In genomic region chr13:70199087-70199486, GRCm38 (mm10) we compare ENCODE assay signal across 15 mouse cellular contexts.
DNase-seq lines count a peak whose midpoint lies in the region; ATAC-seq and TF ChIP-seq lines count a peak whose summit lies in the region.
"Had no signal": no experiment of that assay in that cellular context is flagged by ENCODE, and none has a peak within 500 bp of the region (broad histone marks: within the 10 kb centered on the region; RNA-seq: fewer than 3 reads in every experiment).

No protein-coding gene starts in this region.

- DNase-seq in hindbrain, embryonic 11.5 days (ENCODE audit: low spot score): no peak
- no peak for DNase-seq in midbrain, embryonic 11.5 days (ENCODE audit: low spot score, missing footprints)
- peak; percentile 52 for DNase-seq in midbrain, postnatal 0 days (ENCODE audit: low spot score)
- DNase-seq in gastrocnemius, adult 18-20 months (ENCODE audit: low spot score): no peak
- no peak for DNase-seq in embryo, embryonic 10 days (ENCODE audit: low spot score)
- DNase-seq: liver, embryonic 13.5 days; retina, postnatal 1 day; spleen, adult 18-20 months; thymus, adult 18-20 months had no signal

- H3K4me2 ChIP-seq in hindbrain, embryonic 15.5 days: no peak overlapping the region
- no peak overlapping the region for H3K4me2 ChIP-seq in hindbrain, embryonic 11.5 days (replicated peaks; ENCODE audit: low read depth, low read length)
- no peak overlapping the region for H3K4me2 ChIP-seq in midbrain, embryonic 15.5 days
- H3K4me2 ChIP-seq in midbrain, embryonic 11.5 days: no peak overlapping the region
- no peak overlapping the region for H3K4me2 ChIP-seq in forebrain, embryonic 16.5 days (ENCODE audit: low read length)
- H3K4me2 ChIP-seq in midbrain, postnatal 0 days (ENCODE audit: low read depth, low read length, poor library complexity, severe bottlenecking): no peak overlapping the region
- H3K4me2 ChIP-seq: heart, embryonic 12.5 days; intestine, embryonic 15.5 days; liver, embryonic 13.5 days had no signal

- no peaks in the 10 kb centered on the region for H3K27me3 ChIP-seq in hindbrain, embryonic 15.5 days
- H3K27me3 ChIP-seq in hindbrain, embryonic 11.5 days (ENCODE audit: control insufficient read depth, insufficient read depth, low read length): no peaks in the 10 kb centered on the region
- H3K27me3 ChIP-seq in midbrain, embryonic 15.5 days (replicated peaks): no peaks in the 10 kb centered on the region
- H3K27me3 ChIP-seq in midbrain, embryonic 11.5 days (ENCODE audit: control insufficient read depth, insufficient read depth, low read length): no peaks in the 10 kb centered on the region
- H3K27me3 ChIP-seq in forebrain, embryonic 16.5 days (replicated peaks; ENCODE audit: control insufficient read depth, insufficient read depth, low read length): no peaks in the 10 kb centered on the region
- no peaks in the 10 kb centered on the region for H3K27me3 ChIP-seq in midbrain, postnatal 0 days (ENCODE audit: insufficient read depth, low read length)
- H3K27me3 ChIP-seq: heart, embryonic 12.5 days; intestine, embryonic 15.5 days; liver, embryonic 13.5 days had no signal

- H3K9me3 ChIP-seq in hindbrain, embryonic 15.5 days: no peaks in the 10 kb centered on the region
- no peaks in the 10 kb centered on the region for H3K9me3 ChIP-seq in hindbrain, embryonic 11.5 days (ENCODE audit: control insufficient read depth, low read length)
- H3K9me3 ChIP-seq in midbrain, embryonic 15.5 days: no peaks in the 10 kb centered on the region
- H3K9me3 ChIP-seq in midbrain, embryonic 11.5 days (ENCODE audit: control insufficient read depth, low read length): no peaks in the 10 kb centered on the region
- no peaks in the 10 kb centered on the region for H3K9me3 ChIP-seq in forebrain, embryonic 16.5 days (ENCODE audit: control insufficient read depth, low read length)
- no peaks in the 10 kb centered on the region for H3K9me3 ChIP-seq in midbrain, postnatal 0 days (ENCODE audit: low read length)
- H3K9me3 ChIP-seq: heart, embryonic 12.5 days; intestine, embryonic 15.5 days; liver, embryonic 13.5 days had no signal

- no peak overlapping the region for H3K4me3 ChIP-seq in hindbrain, embryonic 15.5 days
- no peak overlapping the region for H3K4me3 ChIP-seq in hindbrain, embryonic 11.5 days (ENCODE audit: low read depth, low read length)
- no peak overlapping the region for H3K4me3 ChIP-seq in midbrain, embryonic 15.5 days
- H3K4me3 ChIP-seq in midbrain, embryonic 11.5 days (ENCODE audit: low read depth, low read length): no peak overlapping the region
- no peak overlapping the region for H3K4me3 ChIP-seq in forebrain, embryonic 16.5 days (replicated peaks; ENCODE audit: low read length)
- no peak overlapping the region for H3K4me3 ChIP-seq in midbrain, postnatal 0 days (ENCODE audit: low read depth, low read length)
- H3K4me3 ChIP-seq: erythroblast, embryonic 14.5 days; heart, embryonic 12.5 days; intestine, embryonic 15.5 days; liver, embryonic 13.5 days had no signal

- H3K4me1 ChIP-seq in hindbrain, embryonic 15.5 days (replicated peaks): 0 out of 2 replicates have a peak, but pooled peaks cover 9% of the 10 kb centered on the region
- no peaks in the 10 kb centered on the region for H3K4me1 ChIP-seq in hindbrain, embryonic 11.5 days (replicated peaks; ENCODE audit: control insufficient read depth, insufficient read depth, low read length)
- peaks cover 8% of the 10 kb centered on the region; the same call in 1 of the 2 replicates for H3K4me1 ChIP-seq in midbrain, embryonic 15.5 days
- H3K4me1 ChIP-seq in midbrain, embryonic 11.5 days (ENCODE audit: control insufficient read depth, insufficient read depth, low read length): no peaks in the 10 kb centered on the region
- peaks cover 11% of the 10 kb centered on the region for H3K4me1 ChIP-seq in forebrain, embryonic 16.5 days (replicated peaks; ENCODE audit: control insufficient read depth, insufficient read depth, low read length)
- no peaks in the 10 kb centered on the region for H3K4me1 ChIP-seq in midbrain, postnatal 0 days (ENCODE audit: insufficient read depth, low read length)
- H3K4me1 ChIP-seq: heart, embryonic 12.5 days; intestine, embryonic 15.5 days; liver, embryonic 13.5 days had no signal

- 49% methylated on average over 1 of the region's 1 CpGs for WGBS in hindbrain, embryonic 15.5 days
- WGBS in hindbrain, embryonic 11.5 days: 79% methylated on average over 1 of the region's 1 CpGs
- 81% methylated on average over 1 of the region's 1 CpGs for WGBS in midbrain, embryonic 15.5 days
- 92% methylated on average over 1 of the region's 1 CpGs for WGBS in midbrain, embryonic 11.5 days
- WGBS in forebrain, embryonic 16.5 days: 52% methylated on average over 1 of the region's 1 CpGs
- 81% methylated on average over 1 of the region's 1 CpGs for WGBS in midbrain, postnatal 0 days

- H3K27ac ChIP-seq in hindbrain, embryonic 15.5 days (replicated peaks): 0 out of 2 replicates have a peak overlapping the region, but pooled peaks have one; percentile 34
- no peak overlapping the region for H3K27ac ChIP-seq in hindbrain, embryonic 11.5 days (ENCODE audit: low read depth, low read length)
- 0 out of 2 replicates have a peak overlapping the region, but pooled peaks have one; percentile 15 for H3K27ac ChIP-seq in midbrain, embryonic 15.5 days
- no peak overlapping the region for H3K27ac ChIP-seq in midbrain, embryonic 11.5 days (ENCODE audit: low read depth, low read length)
- peak overlapping the region; percentile 47 for H3K27ac ChIP-seq in forebrain, embryonic 16.5 days (ENCODE audit: low read length)
- no peak overlapping the region for H3K27ac ChIP-seq in midbrain, postnatal 0 days (ENCODE audit: low read depth, low read length)
- H3K27ac ChIP-seq: intestine, embryonic 15.5 days; liver, embryonic 13.5 days had no signal

- TF ChIP-seq CTCF in midbrain, postnatal 0 days (IDR thresholded peaks at IDR 0.05): no peak

- H3K9ac ChIP-seq in hindbrain, embryonic 15.5 days: no peak overlapping the region
- H3K9ac ChIP-seq in hindbrain, embryonic 11.5 days (ENCODE audit: low read depth, low read length): no peak overlapping the region
- no peak overlapping the region for H3K9ac ChIP-seq in midbrain, embryonic 15.5 days
- H3K9ac ChIP-seq in midbrain, embryonic 11.5 days (ENCODE audit: low read length): no peak overlapping the region
- H3K9ac ChIP-seq in forebrain, embryonic 16.5 days (replicated peaks; ENCODE audit: low read depth, low read length): no peak overlapping the region
- no peak overlapping the region for H3K9ac ChIP-seq in midbrain, postnatal 0 days (replicated peaks; ENCODE audit: low read length, poor library complexity, severe bottlenecking)
- H3K9ac ChIP-seq: heart, embryonic 12.5 days; intestine, embryonic 15.5 days; liver, embryonic 13.5 days had no signal

- ATAC-seq in hindbrain, embryonic 15.5 days (ENCODE audit: low FRiP score, low read depth): peak; percentile 19; the same call in 1 of the 2 replicates
- no peak for ATAC-seq in hindbrain, embryonic 11.5 days (ENCODE audit: low FRiP score)
- ATAC-seq in midbrain, embryonic 15.5 days (replicated peaks): peak; percentile 69; the same call in 1 of the 2 replicates
- ATAC-seq in midbrain, embryonic 11.5 days (ENCODE audit: low FRiP score): no peak
- peak; percentile 81 for ATAC-seq in forebrain, embryonic 16.5 days
- ATAC-seq in midbrain, postnatal 0 days (ENCODE audit: low FRiP score): no peak
- ATAC-seq: intestine, embryonic 15.5 days had no signal

- no peaks in the 10 kb centered on the region for H3K36me3 ChIP-seq in hindbrain, embryonic 15.5 days
- no peaks in the 10 kb centered on the region for H3K36me3 ChIP-seq in hindbrain, embryonic 11.5 days (ENCODE audit: control insufficient read depth, insufficient read depth, low read length)
- no peaks in the 10 kb centered on the region for H3K36me3 ChIP-seq in midbrain, embryonic 15.5 days (replicated peaks)
- no peaks in the 10 kb centered on the region for H3K36me3 ChIP-seq in midbrain, embryonic 11.5 days (ENCODE audit: control insufficient read depth, insufficient read depth, low read length)
- no peaks in the 10 kb centered on the region for H3K36me3 ChIP-seq in forebrain, embryonic 16.5 days (ENCODE audit: control insufficient read depth, insufficient read depth)
- no peaks in the 10 kb centered on the region for H3K36me3 ChIP-seq in midbrain, postnatal 0 days (ENCODE audit: insufficient read depth, low read length)
- H3K36me3 ChIP-seq: heart, embryonic 12.5 days; intestine, embryonic 15.5 days; liver, embryonic 13.5 days had no signal

Comparison
In these comparisons a context has a peak if more than half of its experiments do, and no peak if none do; other contexts are left out.
1. ATAC-seq: peak in hindbrain, embryonic 15.5 days (single experiment), midbrain, embryonic 15.5 days (single experiment) and forebrain, embryonic 16.5 days (single experiment); none in hindbrain, embryonic 11.5 days (single experiment), midbrain, embryonic 11.5 days (single experiment) and midbrain, postnatal 0 days (single experiment).
2. H3K27ac ChIP-seq: peak in hindbrain, embryonic 15.5 days (single experiment), midbrain, embryonic 15.5 days (single experiment) and forebrain, embryonic 16.5 days (single experiment); none in hindbrain, embryonic 11.5 days (single experiment), midbrain, embryonic 11.5 days (single experiment) and midbrain, postnatal 0 days (single experiment).